Mouse (Mus musculus): ENCODE results near the gene Arhgef1. TPM values are rescaled to one million over a fixed set of nuclear protein-coding genes. Genes with fewer than 3 reads are reported as not detected.

Gene Arhgef1
- total RNA-seq, 2 experiments from 2014 or later, result 28.6 to 31.6 TPM

DNA sequence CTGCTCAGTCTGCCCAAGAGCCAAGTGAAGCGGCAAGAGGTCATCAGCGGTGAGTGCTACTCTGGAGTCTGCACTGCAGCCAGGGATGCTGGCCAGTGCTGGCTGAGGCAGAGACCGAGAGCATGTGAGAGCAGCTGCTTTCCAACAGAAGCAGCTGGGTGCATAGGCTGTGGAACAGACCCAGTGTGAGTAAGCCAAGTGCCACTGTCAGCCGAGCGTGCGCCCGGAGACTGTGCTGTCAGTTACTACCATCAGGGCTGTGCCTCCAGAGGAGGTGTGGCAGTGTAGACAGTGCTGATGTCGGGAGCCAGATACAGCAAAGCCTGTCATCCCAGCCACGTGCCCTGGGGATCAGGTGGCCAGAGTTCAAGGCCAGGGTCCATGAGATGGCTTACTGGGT is 17.0 kb downstream of the Arhgef1 start:
- peak in 1 of 2 experiments; percentile 62 for DNase-seq
- intact Hi-C loops (cut with DNase I), result no loop called here

DNA sequence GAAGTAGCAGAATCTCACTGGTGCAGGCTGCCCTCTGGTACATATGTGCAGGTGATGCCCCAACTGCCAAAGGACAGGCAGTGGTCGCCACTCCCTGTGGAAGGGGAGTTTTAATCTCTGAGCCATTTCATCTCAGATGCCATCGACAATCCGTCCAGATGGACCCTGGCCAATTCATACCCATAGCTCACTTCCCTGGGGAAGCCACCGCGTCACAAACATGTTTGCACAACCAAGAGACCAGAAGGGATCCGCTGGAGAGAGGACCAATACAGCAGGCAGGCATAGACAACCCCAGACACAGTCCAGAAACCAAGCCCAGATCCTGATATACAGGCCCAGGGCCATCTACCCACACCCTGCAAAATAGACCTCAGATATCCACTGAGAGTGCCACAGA is 27.8 kb downstream of the Arhgef1 start:
- intact Hi-C loops (cut with DNase I), result no loop called here
- DNase-seq, result no peak

DNA sequence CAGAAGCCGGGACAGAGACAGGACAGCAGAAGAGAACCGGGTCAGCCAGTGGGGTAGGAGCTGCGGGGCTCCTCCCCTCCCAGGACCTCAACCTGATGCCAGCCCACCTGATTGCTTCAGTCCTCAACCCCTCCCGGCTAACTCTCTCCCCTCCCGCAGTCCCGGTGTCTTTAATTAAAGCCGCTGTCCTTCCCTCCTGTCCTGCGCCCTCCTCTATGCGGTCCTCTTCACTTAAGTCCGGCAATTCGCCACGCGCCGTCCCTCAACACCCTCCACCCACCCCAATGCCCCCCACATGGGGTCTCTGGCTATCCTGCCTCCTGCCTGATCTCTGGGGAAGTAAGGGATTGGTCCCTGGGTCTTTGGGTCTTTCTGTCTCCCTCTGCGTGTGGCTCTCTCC is 28.9 kb downstream of the Arhgef1 start:
- intact Hi-C loops (cut with DNase I), result no loop called here
- no peak for DNase-seq

DNA sequence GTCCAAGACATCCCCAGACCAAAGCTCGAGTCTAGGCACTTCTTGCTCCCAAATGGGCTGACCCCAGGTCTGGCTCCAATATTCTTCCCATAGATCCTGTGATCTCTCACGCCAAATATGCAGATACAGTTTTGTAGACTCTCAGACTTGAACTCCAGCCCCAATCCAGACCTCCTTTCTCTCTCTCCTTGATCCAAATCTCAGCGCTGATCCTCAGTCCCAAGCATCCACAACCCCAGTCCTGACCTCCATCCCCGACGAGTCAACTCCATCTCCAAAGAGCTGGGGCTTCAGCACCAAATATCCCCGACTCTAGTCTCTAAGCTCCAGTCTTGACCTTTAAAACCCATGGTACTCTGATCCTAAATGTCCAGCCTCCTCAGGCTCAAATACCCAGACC is 40.9 kb downstream of the Arhgef1 start:
- no peak for DNase-seq
- intact Hi-C loops (cut with DNase I), result no loop called here

DNA sequence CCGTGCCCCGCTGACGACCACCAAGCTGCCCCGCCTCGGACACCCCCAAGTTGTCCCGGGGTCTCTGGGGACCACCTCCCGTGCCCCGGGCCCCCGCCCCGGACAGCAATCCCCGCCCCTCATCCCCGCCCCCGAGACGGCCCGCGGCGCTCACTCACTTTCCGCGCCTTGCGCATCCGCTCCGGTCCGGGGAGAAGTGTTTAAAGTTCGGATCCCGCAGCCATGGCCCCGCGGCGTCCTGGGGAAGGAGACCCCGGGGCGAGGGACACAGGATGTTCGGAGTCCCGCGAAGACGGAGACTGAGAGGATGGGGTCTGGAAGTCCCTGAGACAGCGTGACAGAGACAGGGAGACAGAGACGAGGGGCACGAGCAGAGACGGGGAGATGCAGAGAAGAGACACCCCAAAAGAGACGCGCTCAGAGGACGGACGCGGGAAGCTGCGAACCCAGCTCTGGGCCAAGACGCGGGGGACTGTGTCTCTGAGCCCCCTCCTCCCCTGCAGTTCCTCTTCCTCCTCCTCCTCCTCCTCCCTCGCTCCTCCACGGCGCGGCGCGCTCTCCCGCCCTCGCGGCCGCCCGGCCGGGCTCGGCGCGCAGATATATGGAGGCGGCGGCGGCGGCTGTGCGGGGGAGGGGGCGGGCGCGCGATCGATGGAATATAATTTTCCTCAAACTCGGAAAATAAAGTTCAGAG is 41.7 kb downstream of the Arhgef1 start, which contains the start of gene Gm4881:
TSS of gene Gm4881 (minus strand) at position 238 of the 694 bp plus-strand sequence.
- DNase-seq, result no peak
- intact Hi-C loops (cut with DNase I), result no loop called here

DNA sequence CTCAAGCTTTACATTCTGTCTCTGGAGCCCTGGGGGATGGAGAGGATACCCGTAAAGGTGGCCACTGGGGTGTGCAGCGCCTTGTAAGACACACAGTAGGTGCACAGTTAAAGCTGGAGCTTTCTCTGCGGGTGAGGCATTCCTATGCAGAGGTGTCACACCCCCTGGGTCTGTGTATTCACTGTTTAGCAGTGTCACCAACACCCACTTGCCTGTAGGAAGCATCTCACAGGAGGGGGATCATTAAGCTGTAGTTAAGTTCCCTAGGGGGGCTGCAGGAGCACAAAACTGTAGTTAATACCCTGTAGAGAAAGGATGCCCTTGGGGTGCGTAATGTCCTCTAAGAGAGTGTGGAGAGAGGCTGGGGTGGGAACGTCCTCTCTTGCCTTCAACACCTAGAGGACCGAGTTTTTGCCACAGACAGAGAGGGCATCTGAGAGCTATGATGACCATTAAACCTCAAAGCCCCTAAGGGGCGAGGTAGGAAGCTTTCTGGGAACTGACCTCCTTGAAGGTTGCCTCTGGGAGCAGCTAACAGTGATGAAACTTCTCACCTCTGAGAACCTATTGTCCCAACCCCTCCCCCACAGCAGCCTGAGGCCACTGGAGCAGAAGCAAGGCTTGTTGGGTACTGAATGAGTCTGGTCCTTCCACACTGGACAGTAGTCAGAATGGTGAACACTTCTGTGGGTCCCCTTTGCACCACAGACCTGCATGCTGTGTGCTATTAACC is 44.8 kb downstream of the Arhgef1 start:
- intact Hi-C loops (cut with DNase I), result no loop called here

DNA sequence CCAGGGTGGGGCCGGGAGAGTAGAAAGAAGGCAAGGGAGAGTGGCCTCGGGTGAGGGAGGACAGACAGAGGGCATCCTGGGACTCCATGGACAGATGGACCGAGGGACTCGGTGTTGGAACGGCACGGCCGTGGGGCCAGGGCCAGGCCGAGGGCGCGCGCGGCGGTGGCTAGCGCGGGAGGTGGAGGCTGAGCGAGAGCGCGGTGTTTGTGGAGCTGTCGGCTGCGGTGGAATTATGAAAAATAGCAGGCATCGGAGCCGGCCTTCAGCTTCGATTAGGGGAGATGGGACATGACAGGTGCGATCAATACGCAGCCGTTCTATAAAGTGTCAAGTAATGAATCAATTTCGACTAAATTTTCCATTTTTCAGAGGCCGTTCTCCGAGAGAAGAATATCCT is 46.1 kb downstream of the Arhgef1 start:
- intact Hi-C loops (cut with DNase I), result no loop called here
- DNase-seq, result no peak

More for the DNA sequence above, 44.8 kb downstream of the Arhgef1 start:
- DNase-seq, result no peak

- intact Hi-C loops (cut with DNase I), result loop anchor here (5.0 kb wide), 1 partner anchor 58 kb away; no protein-coding TSS in a partner anchor
- DNase-seq, result peak; percentile 32 to 40
Observed at GRCm38 (mm10) chr7:24949958-24950623, 47.4 kb downstream of the Arhgef1 start.

DNA sequence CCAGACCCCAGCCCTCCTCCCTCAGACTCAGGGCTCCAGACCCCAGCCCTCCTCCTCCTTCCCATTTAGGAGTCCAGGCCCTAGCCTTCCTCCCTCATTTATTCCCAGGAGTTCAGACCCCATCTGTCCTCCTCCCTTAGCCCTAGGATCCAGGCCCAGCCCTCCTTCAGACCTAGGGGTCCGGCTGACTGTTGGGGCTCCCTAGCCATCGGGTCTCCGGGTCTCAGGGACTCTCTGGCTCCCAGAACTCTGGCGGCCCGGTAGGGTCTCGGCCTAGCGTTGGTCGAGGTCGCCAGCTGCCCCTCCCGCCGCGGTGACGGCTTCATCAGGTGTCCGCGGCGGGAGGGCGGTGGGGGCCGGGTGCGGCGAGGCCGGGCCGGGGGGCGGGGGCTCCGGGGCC is 51.3 kb downstream of the Arhgef1 start:
- DNase-seq, result no peak
- intact Hi-C loops (cut with DNase I), result loop anchor here (5.0 kb wide), 1 partner anchor 62 kb away; no protein-coding TSS in a partner anchor

- no peak for DNase-seq
- intact Hi-C loops (cut with DNase I), result loop anchor here (5.0 kb wide), 1 partner anchor 62 kb away; no protein-coding TSS in a partner anchor
Observed at GRCm38 (mm10) chr7:24954450-24954849, 51.7 kb downstream of the Arhgef1 start.

DNA sequence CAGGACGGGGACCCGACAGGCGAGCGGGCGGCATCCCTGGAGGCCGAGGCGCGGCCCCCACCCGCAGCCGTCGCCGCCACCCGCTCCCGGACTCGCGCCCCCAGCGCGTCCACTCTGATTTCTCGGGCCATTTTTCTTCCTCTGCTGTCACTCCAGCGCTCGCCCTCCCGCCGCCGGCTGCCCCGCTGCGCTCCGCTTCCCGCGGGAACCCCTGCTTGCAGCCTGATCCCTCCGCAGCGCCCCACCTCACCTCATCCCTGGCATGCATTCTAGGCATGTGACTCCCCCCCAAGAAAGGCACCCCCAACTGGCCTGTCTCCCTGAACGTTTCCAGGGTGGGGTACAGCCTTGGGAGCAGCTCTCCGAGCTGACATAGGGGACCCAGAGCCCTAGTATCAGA is 52.5 kb downstream of the Arhgef1 start:
- intact Hi-C loops (cut with DNase I), result no loop called here
- no peak for DNase-seq

DNA sequence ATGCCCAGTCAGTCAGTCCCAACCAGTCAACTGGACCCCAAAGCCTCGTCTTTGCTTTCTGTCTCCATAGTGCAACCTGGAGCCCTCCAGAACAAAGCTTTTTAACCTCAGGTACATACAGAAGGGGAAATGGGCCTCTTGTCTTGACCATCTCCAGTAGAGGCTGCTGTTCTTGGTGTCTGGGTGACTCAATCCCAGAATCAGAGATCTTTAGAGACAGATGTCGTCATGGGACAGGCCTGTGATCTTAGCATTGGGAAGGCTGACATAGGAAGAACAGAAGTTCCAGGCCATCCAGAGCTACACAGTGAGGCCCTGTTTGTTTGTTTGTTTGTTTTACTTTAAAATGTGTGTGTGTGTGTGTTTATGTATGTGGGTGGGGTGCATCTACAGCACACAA is 61.6 kb downstream of the Arhgef1 start:
- intact Hi-C loops (cut with DNase I), result no loop called here
- DNase-seq, result no peak

- peak; percentile 56 to 76 for DNase-seq
- intact Hi-C loops (cut with DNase I), result no loop called here
Observed at GRCm38 (mm10) chr7:24964897-24965535, 62.3 kb downstream of the Arhgef1 start.

GRCm38 (mm10) chr7:24967966-24968365 is 65.3 kb downstream of the Arhgef1 start:
- no peak for DNase-seq
- intact Hi-C loops (cut with DNase I), result loop anchor here (2.0 kb wide), 1 partner anchor 75 kb away; no protein-coding TSS in a partner anchor

GRCm38 (mm10) chr7:24968463-24968862 is 65.8 kb downstream of the Arhgef1 start:
- intact Hi-C loops (cut with DNase I), result loop anchor here (2.0 kb wide), 1 partner anchor 76 kb away; no protein-coding TSS in a partner anchor

DNA sequence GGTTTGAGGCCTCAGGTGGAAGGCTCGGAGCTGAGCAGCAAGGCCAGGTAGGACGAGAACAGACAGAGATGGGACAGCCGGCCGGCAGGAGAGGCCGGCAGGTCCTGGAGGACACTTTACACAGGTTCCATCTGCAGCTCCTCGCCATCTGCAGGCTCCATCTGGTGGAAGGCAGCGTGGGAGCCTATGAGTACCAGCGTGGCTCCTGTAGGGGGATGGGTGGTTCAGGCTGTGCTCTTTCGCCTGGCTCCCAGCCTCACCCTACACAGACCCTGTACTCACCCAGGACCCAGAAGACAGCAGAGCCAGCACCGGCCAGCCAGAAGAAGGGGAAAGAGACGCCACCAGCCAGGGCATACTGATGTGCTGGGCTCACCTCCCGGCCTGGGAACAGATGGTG is 67.1 kb downstream of the Arhgef1 start:
- no peak for DNase-seq
- intact Hi-C loops (cut with DNase I), result loop anchor here (2.0 to 10.0 kb wide), 2 partner anchors 77 to 155 kb away; no protein-coding TSS in a partner anchor

More at GRCm38 (mm10) chr7:24968463-24968862, 65.8 kb downstream of the Arhgef1 start:
- DNase-seq, result no peak

GRCm38 (mm10) chr7:24970341-24970740 is 67.6 kb downstream of the Arhgef1 start:
- intact Hi-C loops (cut with DNase I), result loop anchor here (10.0 kb wide), 1 partner anchor 156 kb away; no protein-coding TSS in a partner anchor
- no peak for DNase-seq

DNA sequence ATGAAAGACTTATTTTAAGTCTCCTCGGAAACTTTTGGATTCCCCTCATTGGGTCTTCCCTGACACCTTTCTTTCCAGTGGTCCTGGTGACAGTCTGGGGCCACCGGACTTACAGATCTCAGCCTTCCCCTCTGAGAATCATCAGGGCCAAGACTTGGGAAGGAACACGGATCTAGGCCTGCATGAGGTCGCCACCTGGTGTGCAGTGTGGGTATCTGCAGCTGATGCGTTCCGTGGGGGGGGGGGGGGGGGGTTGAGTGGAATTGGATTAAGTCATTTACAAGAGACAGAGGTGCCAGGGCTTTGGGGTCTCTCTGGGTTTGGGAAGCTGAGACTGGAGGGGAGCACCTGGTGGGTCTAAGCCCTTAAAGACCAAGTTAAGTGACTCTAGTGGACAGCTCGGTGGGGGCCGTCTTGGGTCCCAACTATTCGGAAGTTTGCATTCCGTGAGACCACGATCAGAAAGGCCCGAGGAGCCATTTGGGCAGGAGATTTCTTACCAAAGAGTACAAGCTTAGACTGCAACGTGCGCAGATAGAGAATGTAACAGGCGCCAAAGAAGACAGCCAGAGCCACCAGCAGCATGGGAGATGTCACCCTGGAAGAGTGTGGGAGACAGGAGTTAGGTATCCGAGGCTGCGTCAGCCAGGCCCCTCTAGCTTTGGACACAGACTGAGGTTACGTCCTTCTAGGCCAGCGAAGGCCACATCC is 68.7 kb downstream of the Arhgef1 start:
- no peak for DNase-seq
- intact Hi-C loops (cut with DNase I), result loop anchor here (10.0 kb wide), 1 partner anchor 157 kb away; no protein-coding TSS in a partner anchor
